Comparison of ENCODE assay signal across 16 mouse cellular contexts in genomic region chr7:30202895-30203690, GRCm38 (mm10). TPM values are rescaled to one million over a fixed set of nuclear protein-coding genes. Genes with fewer than 3 reads are reported as not detected.
A peak's percentile ranks its signal among the peaks of the same experiment; 100 is the strongest.
DNase-seq lines count a peak whose midpoint lies in the region; ATAC-seq and TF ChIP-seq lines count a peak whose summit lies in the region.
"Had no signal": no experiment of that assay in that cellular context is flagged by ENCODE, and none has a peak within 500 bp of the region (broad histone marks: within the 10 kb centered on the region; RNA-seq: fewer than 3 reads in every experiment).

No protein-coding gene starts in this region.

- H3K27ac ChIP-seq in liver, adult 2 months (replicated peaks; ENCODE audit: insufficient read depth, low read depth, low read length) = no peak overlapping the region
- no peak overlapping the region for H3K27ac ChIP-seq in liver, postnatal 0 days (ENCODE audit: low read depth)
- no peak overlapping the region for H3K27ac ChIP-seq in hindbrain, embryonic 13.5 days
- H3K27ac ChIP-seq: hindbrain, embryonic 15.5 days; limb, embryonic 13.5 days; macrophage had no signal

- TF ChIP-seq CTCF in liver, adult 2 months (IDR thresholded peaks at IDR 0.05; ENCODE audit: low read depth, low read length) = no peak
- TF ChIP-seq CTCF in liver, postnatal 0 days (IDR thresholded peaks at IDR 0.05; ENCODE audit: low read depth) = no peak

- DNase-seq in liver, adult 2 months (ENCODE audit: extremely low read depth, low read depth, low spot score) = peak; percentile 23
- DNase-seq in liver, postnatal 0 days = no peak
- peak; percentile 77 for DNase-seq in adrenal gland, postnatal 10 days
- peak; percentile 70 to 75 for DNase-seq in cerebellum, postnatal 25 days
- peak; percentile 57 to 70 for DNase-seq in heart, postnatal 36 days
- DNase-seq in right cerebral cortex, postnatal 25 days = no peak
- DNase-seq: layer of hippocampus, postnatal 36 days had no signal

- intact Hi-C loops in heart, postnatal 36 days (cut with DNase I) = loop anchor here (2.0 kb wide), 1 partner anchor 190 kb away; no protein-coding TSS in a partner anchor

- H3K36me3 ChIP-seq in liver, adult 2 months (ENCODE audit: control insufficient read depth, insufficient read depth, low read length) = no peaks in the 10 kb centered on the region
- no peaks in the 10 kb centered on the region for H3K36me3 ChIP-seq in liver, postnatal 0 days (replicated peaks; ENCODE audit: insufficient read depth, low read length)
- no peaks in the 10 kb centered on the region for H3K36me3 ChIP-seq in hindbrain, embryonic 13.5 days
- H3K36me3 ChIP-seq: hindbrain, embryonic 15.5 days; limb, embryonic 13.5 days had no signal

- no peak overlapping the region for H3K4me2 ChIP-seq in liver, postnatal 0 days (ENCODE audit: low read depth, low read length)
- H3K4me2 ChIP-seq in hindbrain, embryonic 13.5 days = no peak overlapping the region
- H3K4me2 ChIP-seq: hindbrain, embryonic 15.5 days; limb, embryonic 13.5 days had no signal

- no peaks in the 10 kb centered on the region for H3K9me3 ChIP-seq in liver, postnatal 0 days (ENCODE audit: low read length)
- H3K9me3 ChIP-seq in hindbrain, embryonic 13.5 days = no peaks in the 10 kb centered on the region
- H3K9me3 ChIP-seq: hindbrain, embryonic 15.5 days; limb, embryonic 13.5 days had no signal

- no peaks in the 10 kb centered on the region for H3K4me1 ChIP-seq in liver, adult 2 months (ENCODE audit: control insufficient read depth, insufficient read depth, low read length)
- 0 out of 2 replicates have a peak, but pooled peaks cover 3% of the 10 kb centered on the region for H3K4me1 ChIP-seq in liver, postnatal 0 days (ENCODE audit: insufficient read depth)
- H3K4me1 ChIP-seq in hindbrain, embryonic 13.5 days (replicated peaks) = peaks cover 11% of the 10 kb centered on the region

- no peaks in the 10 kb centered on the region for H3K79me2 ChIP-seq in liver, adult 2 months (ENCODE audit: control insufficient read depth, insufficient read depth, low read length)

- TF ChIP-seq POLR2A in liver, adult 2 months (IDR thresholded peaks at IDR 0.05; ENCODE audit: extremely low read depth, insufficient read depth, low read length) = no peak

- TF ChIP-seq EP300 in liver, postnatal 0 days (IDR thresholded peaks at IDR 0.05; ENCODE audit: low read depth) = no peak

- WGBS in liver, adult 2 months = 57% methylated on average over 11 of the region's 11 CpGs
- WGBS in liver, postnatal 0 days (ENCODE audit: insufficient replicate concordance) = 77% methylated on average over 11 of the region's 11 CpGs
- 84% methylated on average over 11 of the region's 11 CpGs for WGBS in hindbrain, embryonic 13.5 days

- ATAC-seq in liver, postnatal 0 days = no peak
- ATAC-seq in CD4-positive, CD25-positive, alpha-beta regulatory T cell, adult 4 months = no peak
- ATAC-seq in hindbrain, embryonic 13.5 days (ENCODE audit: low FRiP score) = no peak

- H3K9ac ChIP-seq in liver, adult 2 months (ENCODE audit: low read depth, low read length) = no peak overlapping the region
- no peak overlapping the region for H3K9ac ChIP-seq in liver, postnatal 0 days (replicated peaks)
- H3K9ac ChIP-seq in hindbrain, embryonic 13.5 days = no peak overlapping the region
- H3K9ac ChIP-seq: hindbrain, embryonic 15.5 days; limb, embryonic 13.5 days had no signal

- H3K27me3 ChIP-seq in liver, adult 2 months (ENCODE audit: control insufficient read depth, insufficient read depth, low read length) = no peaks in the 10 kb centered on the region
- no peaks in the 10 kb centered on the region for H3K27me3 ChIP-seq in liver, postnatal 0 days (ENCODE audit: insufficient read depth, low read length)
- H3K27me3 ChIP-seq in hindbrain, embryonic 13.5 days = 0 out of 2 replicates have a peak, but pooled peaks cover 2% of the 10 kb centered on the region
- H3K27me3 ChIP-seq: CH12.LX; hindbrain, embryonic 15.5 days; limb, embryonic 13.5 days had no signal

- H3K4me3 ChIP-seq in liver, adult 2 months (ENCODE audit: insufficient read depth, low read depth, low read length) = no peak overlapping the region
- no peak overlapping the region for H3K4me3 ChIP-seq in liver, postnatal 0 days (ENCODE audit: low read depth, low read length)
- H3K4me3 ChIP-seq in hindbrain, embryonic 13.5 days = no peak overlapping the region
- H3K4me3 ChIP-seq: hindbrain, embryonic 15.5 days; limb, embryonic 13.5 days had no signal

RNA-seq across cellular contexts. Expression of gene Capns1, which starts 4.5 kb away (rescaled TPM):
- 65.5 and 73.6 TPM in 2 replicates for total RNA-seq in liver, adult 2 months (2014; rRNA removed)
- polyA plus RNA-seq in liver, adult 2 months (2012; rRNA removed) = 235 and 253 TPM in 2 replicates
- 30.2 and 30.6 TPM in 2 replicates for polyA plus RNA-seq in liver, postnatal 0 days (2015; fragmentation: Nextera tagmentation; extraction: Ambion mirVana)
- total RNA-seq in adrenal gland, postnatal 10 days (2021) = 100 to 1,000 TPM; 444 to 475 TPM
- total RNA-seq in heart, postnatal 36 days (2021) = 100 to 1,000 TPM; 289 to 298 TPM
- 10 to 100 TPM; 49.8 to 68.7 TPM for polyA plus RNA-seq in CD4-positive, CD25-positive, alpha-beta regulatory T cell, adult 4 months (2017; shearing (Covaris generic))
- 68.1 and 78.1 TPM in 2 replicates for polyA plus RNA-seq in hindbrain, embryonic 13.5 days (2015; fragmentation: Nextera tagmentation; extraction: Ambion mirVana)

RNA-seq across cellular contexts. Expression of gene Cox7a1, which starts 19.1 kb away (rescaled TPM):
- total RNA-seq in liver, adult 2 months (2014; rRNA removed) = 6.1 and 9.7 TPM in 2 replicates
- polyA plus RNA-seq in liver, adult 2 months (2012; rRNA removed) = 2.0 and 2.8 TPM in 2 replicates
- polyA plus RNA-seq in liver, postnatal 0 days (2015; fragmentation: Nextera tagmentation; extraction: Ambion mirVana) = 7.0 and 15.1 TPM in 2 replicates
- 1,000 to 10,000 TPM; 1,474 to 1,616 TPM for total RNA-seq in adrenal gland, postnatal 10 days (2021)
- 1,000 to 10,000 TPM; 2,810 to 3,153 TPM for total RNA-seq in heart, postnatal 36 days (2021)
- polyA plus RNA-seq in CD4-positive, CD25-positive, alpha-beta regulatory T cell, adult 4 months (2017; shearing (Covaris generic)) = under 1 TPM in 1 of 2 experiments, not detected in 1; 0.90 TPM
- 4.5 and 8.0 TPM in 2 replicates for polyA plus RNA-seq in hindbrain, embryonic 13.5 days (2015; fragmentation: Nextera tagmentation; extraction: Ambion mirVana)

RNA-seq across cellular contexts. Expression of gene Polr2i, which starts 28.7 kb away (rescaled TPM):
- 57.1 and 68.6 TPM in 2 replicates for total RNA-seq in liver, adult 2 months (2014; rRNA removed)
- polyA plus RNA-seq in liver, adult 2 months (2012; rRNA removed) = 99.9 and 109 TPM in 2 replicates
- polyA plus RNA-seq in liver, postnatal 0 days (2015; fragmentation: Nextera tagmentation; extraction: Ambion mirVana) = 42.9 and 43.3 TPM in 2 replicates
- total RNA-seq in adrenal gland, postnatal 10 days (2021) = 100 to 1,000 TPM; 103 to 108 TPM
- 10 to 100 TPM; 52.3 to 59.5 TPM for total RNA-seq in heart, postnatal 36 days (2021)
- polyA plus RNA-seq in CD4-positive, CD25-positive, alpha-beta regulatory T cell, adult 4 months (2017; shearing (Covaris generic)) = 10 to 100 TPM; 50.3 to 54.3 TPM
- polyA plus RNA-seq in hindbrain, embryonic 13.5 days (2015; fragmentation: Nextera tagmentation; extraction: Ambion mirVana) = 174 and 175 TPM in 2 replicates

RNA-seq across cellular contexts. Expression of gene Tbcb, which starts 29.0 kb away (rescaled TPM):
- total RNA-seq in liver, adult 2 months (2014; rRNA removed) = 32.3 and 32.5 TPM in 2 replicates
- 21.5 and 22.1 TPM in 2 replicates for polyA plus RNA-seq in liver, adult 2 months (2012; rRNA removed)
- 41.8 and 42.1 TPM in 2 replicates for polyA plus RNA-seq in liver, postnatal 0 days (2015; fragmentation: Nextera tagmentation; extraction: Ambion mirVana)
- 10 to 100 TPM; 73.6 to 81.0 TPM for total RNA-seq in adrenal gland, postnatal 10 days (2021)
- 10 to 100 TPM; 58.8 to 61.7 TPM for total RNA-seq in heart, postnatal 36 days (2021)
- 100 to 1,000 TPM in 1 of 2 experiments, 10 to 100 TPM in 1; 96.7 to 104 TPM for polyA plus RNA-seq in CD4-positive, CD25-positive, alpha-beta regulatory T cell, adult 4 months (2017; shearing (Covaris generic))
- polyA plus RNA-seq in hindbrain, embryonic 13.5 days (2015; fragmentation: Nextera tagmentation; extraction: Ambion mirVana) = 383 and 390 TPM in 2 replicates

RNA-seq across cellular contexts. Expression of gene Ovol3, which starts 32.4 kb away (rescaled TPM):
- total RNA-seq in liver, adult 2 months (2014; rRNA removed) = not detected in 2 replicates
- 0.94 and 1.0 TPM in 2 replicates for polyA plus RNA-seq in liver, adult 2 months (2012; rRNA removed)
- not detected in 2 replicates for polyA plus RNA-seq in liver, postnatal 0 days (2015; fragmentation: Nextera tagmentation; extraction: Ambion mirVana)
- total RNA-seq in adrenal gland, postnatal 10 days (2021) = not detected
- not detected for total RNA-seq in heart, postnatal 36 days (2021)
- polyA plus RNA-seq in CD4-positive, CD25-positive, alpha-beta regulatory T cell, adult 4 months (2017; shearing (Covaris generic)) = not detected
- polyA plus RNA-seq in hindbrain, embryonic 13.5 days (2015; fragmentation: Nextera tagmentation; extraction: Ambion mirVana) = not detected in 2 replicates
- total RNA-seq: gastrocnemius, adult 8-10 months; layer of hippocampus, postnatal 36 days had no signal
- polyA plus RNA-seq: hindbrain, embryonic 15.5 days; kidney, embryonic 14.5 days; macrophage; small intestine, adult 2 months had no signal

Comparison
In these comparisons a context has a peak if more than half of its experiments do, and no peak if none do; other contexts are left out.
1. DNase-seq: peak in liver, adult 2 months (single experiment), adrenal gland, postnatal 10 days (single experiment), cerebellum, postnatal 25 days (2 of 2) and heart, postnatal 36 days (2 of 2); none in liver, postnatal 0 days (single experiment) and right cerebral cortex, postnatal 25 days (single experiment).